Mouse (Mus musculus) E14TG2a.4 (cell line): ENCODE measurements at regions not wholly inside any gene's neighbourhood (a gene's known extent, or its start where the extent isn't known, plus 50 kb on each side); places are given as distances from the start of the nearest gene placed in this dataset.

ENCODE experiments used
- H3K27me3 ChIP-seq: 2 replicates; pipeline ENCODE4 v1.6.1; 2014; ENCODE audit warnings: low read length, control low read depth; ENCODE audit not compliant: insufficient read depth
- H3K36me3 ChIP-seq: 2 replicates; pipeline ENCODE4 v1.6.1; 2014; ENCODE audit warnings: low read length, control low read depth; ENCODE audit not compliant: insufficient read depth
- H3K4me1 ChIP-seq: replicated peaks from 2 replicates; pipeline ENCODE4 v1.6.1; 2014; ENCODE audit warnings: low read depth, low read length, control low read depth
- H3K4me3 ChIP-seq: replicated peaks from 2 replicates; pipeline ENCODE4 v1.5.1; 2014; ENCODE audit warnings: mild to moderate bottlenecking, low read length
- H3K9me3 ChIP-seq: 2 replicates; pipeline ENCODE4 v1.6.1; 2014; ENCODE audit warnings: low read length, control low read depth
- CTCF ChIP-seq: conservative IDR thresholded peaks from 2 replicates; pipeline ENCODE4 v1.5.1; 2014; ENCODE audit warnings: low read length
- NANOG ChIP-seq: IDR thresholded peaks from 2 replicates; pipeline ENCODE4 v1.6.1; 2014; ENCODE audit warnings: borderline replicate concordance, low read length, mixed read lengths
- POU5F1 ChIP-seq: IDR thresholded peaks from 2 replicates; pipeline ENCODE4 v1.6.1; 2014; ENCODE audit warnings: low read length, borderline replicate concordance

- peaks cover 25% of the 10 kb centered on the region for H3K9me3 ChIP-seq
Observed at GRCm38 (mm10) chr17:77930967-77931591, 269.0 kb upstream of the Crim1 start.

DNA sequence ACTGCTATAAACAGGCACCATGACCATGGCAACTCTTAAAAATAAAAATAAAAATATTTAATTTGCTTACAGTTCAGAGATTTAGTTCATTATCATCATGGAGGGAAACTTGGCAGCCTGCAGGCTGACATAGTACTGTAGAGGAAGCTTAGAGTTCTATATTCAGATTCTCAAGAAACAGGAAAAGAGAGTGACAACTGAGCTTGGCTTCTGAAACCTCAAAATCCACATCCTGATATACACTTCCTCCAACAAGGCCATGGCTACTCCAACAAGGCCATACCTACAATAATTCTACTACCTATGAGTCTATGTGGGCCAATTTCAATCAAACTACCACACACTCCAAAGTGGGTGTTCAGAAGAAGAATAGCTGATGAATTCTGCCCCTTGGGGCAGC is 266.9 kb upstream of the Crim1 start:
- H3K36me3 ChIP-seq, result no peaks in the 10 kb centered on the region
- H3K27me3 ChIP-seq, result no peaks in the 10 kb centered on the region
- H3K4me3 ChIP-seq, result no peak overlapping the region
- no peaks in the 10 kb centered on the region for H3K4me1 ChIP-seq
- no peak for TF ChIP-seq POU5F1
- TF ChIP-seq NANOG, result no peak
- TF ChIP-seq CTCF, result no peak
- H3K9me3 ChIP-seq, result peaks cover 16% of the 10 kb centered on the region

More at GRCm38 (mm10) chr17:77930967-77931591, 269.0 kb upstream of the Crim1 start:
- Histone ChIP-seq H3K36me3 (no peaks in the 10 kb centered on the region), H3K27me3 (no peaks in the 10 kb centered on the region), H3K4me3 (no peak overlapping the region), H3K4me1 (no peaks in the 10 kb centered on the region)
- TF ChIP-seq CTCF (no peak), NANOG (no peak), POU5F1 (no peak)

DNA sequence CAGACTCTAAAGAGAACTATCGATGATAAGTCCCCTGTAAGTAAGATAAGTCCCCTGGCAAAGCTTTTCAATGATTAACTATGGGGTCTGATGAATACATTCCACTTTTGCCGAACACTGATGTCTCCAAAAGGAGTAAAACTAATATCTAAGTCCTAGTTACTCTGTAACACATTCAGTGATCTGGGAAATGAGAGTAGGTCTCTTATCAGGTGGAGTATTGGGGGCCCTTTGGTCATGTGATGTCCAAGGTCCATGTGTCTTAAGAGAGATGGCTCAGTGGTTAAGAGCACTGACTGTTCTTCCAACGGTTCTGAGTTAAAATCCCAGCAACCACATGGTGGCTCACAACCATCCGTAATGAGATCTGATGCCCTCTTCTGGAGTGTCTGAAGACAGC is 242.0 kb upstream of the Crim1 start:
- Histone ChIP-seq H3K36me3 (no peaks in the 10 kb centered on the region), H3K4me3 (no peak overlapping the region), H3K27me3 (no peaks in the 10 kb centered on the region), H3K4me1 (no peaks in the 10 kb centered on the region), H3K9me3 (no peaks in the 10 kb centered on the region)
- TF ChIP-seq POU5F1 (no peak), NANOG (no peak), CTCF (no peak)

- no peak overlapping the region for H3K4me3 ChIP-seq
- H3K27me3 ChIP-seq, result no peaks in the 10 kb centered on the region
- no peaks in the 10 kb centered on the region for H3K4me1 ChIP-seq
- H3K36me3 ChIP-seq, result no peaks in the 10 kb centered on the region
- TF ChIP-seq NANOG, result no peak
- TF ChIP-seq CTCF, result no peak
- no peak for TF ChIP-seq POU5F1
- no peaks in the 10 kb centered on the region for H3K9me3 ChIP-seq
Observed at GRCm38 (mm10) chr17:77961296-77961695, 238.8 kb upstream of the Crim1 start.

- no peak overlapping the region for H3K4me3 ChIP-seq
- H3K9me3 ChIP-seq, result no peaks in the 10 kb centered on the region
- H3K27me3 ChIP-seq, result no peaks in the 10 kb centered on the region
- H3K4me1 ChIP-seq, result no peaks in the 10 kb centered on the region
- no peak for TF ChIP-seq NANOG
- no peak for TF ChIP-seq CTCF
- no peak for TF ChIP-seq POU5F1
- no peaks in the 10 kb centered on the region for H3K36me3 ChIP-seq
Observed at GRCm38 (mm10) chr17:77963358-77963757, 236.7 kb upstream of the Crim1 start.

GRCm38 (mm10) chr17:77968510-77968909 is 231.5 kb upstream of the Crim1 start:
- Histone ChIP-seq H3K4me3 (no peak overlapping the region), H3K27me3 (no peaks in the 10 kb centered on the region), H3K9me3 (no peaks in the 10 kb centered on the region), H3K4me1 (no peaks in the 10 kb centered on the region), H3K36me3 (no peaks in the 10 kb centered on the region)
- TF ChIP-seq POU5F1, result no peak
- no peak for TF ChIP-seq NANOG
- no peak for TF ChIP-seq CTCF

GRCm38 (mm10) chr17:77969187-77969586 is 230.9 kb upstream of the Crim1 start:
- TF ChIP-seq NANOG (no peak), CTCF (no peak), POU5F1 (no peak)
- Histone ChIP-seq H3K36me3 (no peaks in the 10 kb centered on the region), H3K4me3 (no peak overlapping the region), H3K9me3 (no peaks in the 10 kb centered on the region), H3K27me3 (no peaks in the 10 kb centered on the region), H3K4me1 (no peaks in the 10 kb centered on the region)
